Comparison of ENCODE assay signal across 20 mouse cellular contexts in the genomic region with DNA sequence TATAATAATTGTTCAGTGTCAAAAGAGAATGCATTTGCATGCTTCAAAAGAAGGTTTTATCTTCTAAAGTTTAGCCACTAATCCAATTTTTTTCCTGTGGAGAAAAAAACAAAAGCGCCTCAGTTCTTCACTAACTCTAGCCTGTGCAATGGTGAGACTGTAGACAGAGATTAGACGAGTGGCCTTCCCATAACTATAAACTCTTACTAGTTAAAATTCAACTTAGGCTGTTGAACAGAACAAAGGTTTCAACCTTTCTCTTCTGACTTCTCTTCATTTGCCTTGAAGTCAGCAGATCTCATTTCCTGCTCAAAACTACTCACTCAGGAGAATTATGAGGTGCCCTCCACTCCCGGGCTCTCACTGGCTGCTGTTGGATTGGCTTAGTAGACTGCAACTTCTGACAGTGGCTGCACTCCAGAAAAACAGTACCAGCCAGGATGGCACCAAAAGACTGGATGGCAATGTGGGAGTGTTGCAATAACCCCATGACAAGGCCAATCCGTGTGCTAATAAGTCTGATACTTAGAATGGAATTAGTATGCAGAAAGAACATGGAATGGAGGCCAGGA.
DNase-seq lines count a peak whose midpoint lies in the region; ATAC-seq and TF ChIP-seq lines count a peak whose summit lies in the region.
"Had no signal": no experiment of that assay in that cellular context is flagged by ENCODE, and none has a peak within 500 bp of the region (broad histone marks: within the 10 kb centered on the region; RNA-seq: fewer than 3 reads in every experiment).

No protein-coding gene starts in this region.

- peak; percentile 1 for DNase-seq in lung, embryonic 14.5 days
- no peak for DNase-seq in lung, postnatal 14 days
- peak; percentile 73 for DNase-seq in kidney, adult 11 months
- DNase-seq in yolk sac, embryonic 10.5 days (ENCODE audit: low spot score) = peak; percentile 16
- DNase-seq in spleen, adult 12 weeks (ENCODE audit: low spot score) = no peak
- DNase-seq: cerebellum, adult 2 months; layer of hippocampus, adult 9-11 months; retina, postnatal 1 day; thymus, postnatal 14 days had no signal

- H3K9me3 ChIP-seq in lung, embryonic 14.5 days (ENCODE audit: low read depth, low read length) = no peaks in the 10 kb centered on the region
- H3K9me3 ChIP-seq in kidney, embryonic 16.5 days (ENCODE audit: low read length) = no peaks in the 10 kb centered on the region
- no peaks in the 10 kb centered on the region for H3K9me3 ChIP-seq in hindbrain, embryonic 12.5 days (replicated peaks)
- H3K9me3 ChIP-seq: embryonic facial prominence, embryonic 10.5 days; heart, embryonic 15.5 days; liver, embryonic 12.5 days; lung, embryonic 15.5 days had no signal

- H3K9ac ChIP-seq in lung, embryonic 14.5 days = no peak overlapping the region
- H3K9ac ChIP-seq in kidney, embryonic 16.5 days (replicated peaks; ENCODE audit: low read length) = no peak overlapping the region
- H3K9ac ChIP-seq in hindbrain, embryonic 12.5 days = no peak overlapping the region
- H3K9ac ChIP-seq: heart, embryonic 15.5 days; liver, embryonic 12.5 days; lung, embryonic 15.5 days had no signal

- ATAC-seq in lung, embryonic 14.5 days (ENCODE audit: insufficient read depth) = no peak
- peak; percentile 84 for ATAC-seq in kidney, embryonic 16.5 days (ENCODE audit: low FRiP score, low TSS enrichment)
- ATAC-seq in cerebellum, adult (ENCODE audit: insufficient number of reproducible peaks, low FRiP score, low TSS enrichment) = no peak
- no peak for ATAC-seq in hindbrain, embryonic 12.5 days (ENCODE audit: low FRiP score)
- ATAC-seq: liver, embryonic 12.5 days had no signal

- H3K27me3 ChIP-seq in lung, embryonic 14.5 days (ENCODE audit: insufficient read depth, low read length) = no peaks in the 10 kb centered on the region
- peaks cover 15% of the 10 kb centered on the region; the same call in 1 of the 2 replicates for H3K27me3 ChIP-seq in kidney, embryonic 16.5 days (ENCODE audit: insufficient read depth, low read length)
- H3K27me3 ChIP-seq in hindbrain, embryonic 12.5 days = peaks cover 8% of the 10 kb centered on the region
- H3K27me3 ChIP-seq: CH12.LX; heart, embryonic 15.5 days had no signal

- no peak overlapping the region for H3K4me2 ChIP-seq in lung, embryonic 14.5 days
- H3K4me2 ChIP-seq in kidney, embryonic 16.5 days (replicated peaks; ENCODE audit: low read depth, low read length) = no peak overlapping the region
- no peak overlapping the region for H3K4me2 ChIP-seq in hindbrain, embryonic 12.5 days (replicated peaks)
- H3K4me2 ChIP-seq: heart, embryonic 15.5 days; liver, embryonic 12.5 days; lung, embryonic 15.5 days; midbrain, embryonic 11.5 days had no signal

- no peak for TF ChIP-seq CTCF in lung, embryonic 14.5 days (IDR thresholded peaks at IDR 0.05; ENCODE audit: low read depth)

- no peak overlapping the region for H3K27ac ChIP-seq in lung, embryonic 14.5 days (ENCODE audit: low read depth)
- H3K27ac ChIP-seq in kidney, embryonic 16.5 days (ENCODE audit: low read length) = no peak overlapping the region
- H3K27ac ChIP-seq in hindbrain, embryonic 12.5 days = no peak overlapping the region
- H3K27ac ChIP-seq: embryonic facial prominence, embryonic 10.5 days; heart, embryonic 15.5 days; left cerebral cortex, adult 2 months; liver, embryonic 12.5 days; lung, embryonic 15.5 days; macrophage had no signal

- no peaks in the 10 kb centered on the region for H3K4me1 ChIP-seq in lung, embryonic 14.5 days (ENCODE audit: insufficient read depth)
- no peaks in the 10 kb centered on the region for H3K4me1 ChIP-seq in kidney, embryonic 16.5 days (ENCODE audit: insufficient read depth, low read length)
- no peaks in the 10 kb centered on the region for H3K4me1 ChIP-seq in hindbrain, embryonic 12.5 days
- H3K4me1 ChIP-seq: embryonic facial prominence, embryonic 10.5 days; heart, embryonic 15.5 days; liver, embryonic 12.5 days; lung, embryonic 15.5 days had no signal

- no peak overlapping the region for H3K4me3 ChIP-seq in lung, embryonic 14.5 days (ENCODE audit: low read depth, low read length)
- no peak overlapping the region for H3K4me3 ChIP-seq in kidney, embryonic 16.5 days (ENCODE audit: low read length)
- no peak overlapping the region for H3K4me3 ChIP-seq in hindbrain, embryonic 12.5 days
- H3K4me3 ChIP-seq: embryonic facial prominence, embryonic 10.5 days; heart, embryonic 15.5 days; left cerebral cortex, adult 2 months; liver, embryonic 12.5 days; lung, embryonic 15.5 days had no signal

- WGBS in lung, embryonic 14.5 days = 55% methylated on average over 4 of the region's 4 CpGs
- WGBS in kidney, embryonic 16.5 days = 51% methylated on average over 4 of the region's 4 CpGs
- 85% methylated on average over 4 of the region's 4 CpGs for WGBS in hindbrain, embryonic 12.5 days

- H3K36me3 ChIP-seq in lung, embryonic 14.5 days (ENCODE audit: insufficient read depth) = no peaks in the 10 kb centered on the region
- no peaks in the 10 kb centered on the region for H3K36me3 ChIP-seq in kidney, embryonic 16.5 days (ENCODE audit: insufficient read depth, low read length)
- H3K36me3 ChIP-seq in hindbrain, embryonic 12.5 days = no peaks in the 10 kb centered on the region
- H3K36me3 ChIP-seq: embryonic facial prominence, embryonic 10.5 days; heart, embryonic 15.5 days; liver, embryonic 12.5 days; lung, embryonic 15.5 days had no signal

Comparison
In these comparisons a context has a peak if more than half of its experiments do, and no peak if none do; other contexts are left out.
1. DNase-seq: peak in lung, embryonic 14.5 days (single experiment), kidney, adult 11 months (single experiment) and yolk sac, embryonic 10.5 days (single experiment); none in lung, postnatal 14 days (single experiment) and spleen, adult 12 weeks (single experiment).